Mouse (Mus musculus): Measurements from ENCODE around the gene Mrfap1.

- TF ChIP-seq POLR2A (IDR thresholded peaks at IDR 0.05; ENCODE audit: control insufficient read depth, extremely low read depth, insufficient read depth, low read length, poor library complexity) (no peak), CTCF (IDR thresholded peaks at IDR 0.05; ENCODE audit: borderline replicate concordance, control insufficient read depth, extremely low read depth, insufficient read depth, low read length, poor library complexity) (no peak)
These were observed 39.5 kb downstream of the Mrfap1 start for GRCm38 (mm10) chr5:36757033-36757432.

Measured in thymus, adult 2 months (tissue).